Mouse (Mus musculus): ENCODE results near the gene Ywhaq.

- no peak for TF ChIP-seq GATA1 (IDR thresholded peaks at IDR 0.05; ENCODE audit: low read length)
- TF ChIP-seq TAL1 (IDR thresholded peaks at IDR 0.05; ENCODE audit: low read length), result no peak
Observed at GRCm38 (mm10) chr12:21431950-21432349, 14.5 kb upstream of the Ywhaq start.

Measured in erythroblast, embryonic 14.5 days (primary cell).